Mouse (Mus musculus): ENCODE results near the gene Arl6ip5.

Gene Arl6ip5

DNA sequence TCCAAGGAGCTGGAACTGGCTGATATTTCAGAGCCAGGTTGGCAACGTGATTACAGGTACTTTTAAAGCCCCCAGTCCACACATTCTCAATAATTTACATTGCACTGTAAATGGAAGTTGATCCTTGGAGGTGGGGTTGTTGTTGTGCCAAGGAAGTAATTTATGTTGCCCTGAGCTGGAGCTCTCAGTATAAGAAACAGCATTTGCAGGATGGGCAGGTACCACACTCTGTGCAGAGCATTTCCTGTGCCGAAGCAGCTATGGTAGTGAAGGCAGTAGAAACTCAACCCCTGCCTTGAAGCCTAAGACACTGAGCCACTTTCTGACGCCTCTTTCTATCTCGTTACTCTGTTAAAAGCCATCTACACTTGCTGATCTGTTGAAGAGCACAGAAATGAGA lies 65.3 kb downstream of the Arl6ip5 start:
- no peak for DNase-seq

GRCm38 (mm10) chr6:97276366-97276765 lies 65.9 kb downstream of the Arl6ip5 start:
- no peak for DNase-seq

- no peak for DNase-seq
These were observed 66.5 kb downstream of the Arl6ip5 start for GRCm38 (mm10) chr6:97276890-97277497.

DNA sequence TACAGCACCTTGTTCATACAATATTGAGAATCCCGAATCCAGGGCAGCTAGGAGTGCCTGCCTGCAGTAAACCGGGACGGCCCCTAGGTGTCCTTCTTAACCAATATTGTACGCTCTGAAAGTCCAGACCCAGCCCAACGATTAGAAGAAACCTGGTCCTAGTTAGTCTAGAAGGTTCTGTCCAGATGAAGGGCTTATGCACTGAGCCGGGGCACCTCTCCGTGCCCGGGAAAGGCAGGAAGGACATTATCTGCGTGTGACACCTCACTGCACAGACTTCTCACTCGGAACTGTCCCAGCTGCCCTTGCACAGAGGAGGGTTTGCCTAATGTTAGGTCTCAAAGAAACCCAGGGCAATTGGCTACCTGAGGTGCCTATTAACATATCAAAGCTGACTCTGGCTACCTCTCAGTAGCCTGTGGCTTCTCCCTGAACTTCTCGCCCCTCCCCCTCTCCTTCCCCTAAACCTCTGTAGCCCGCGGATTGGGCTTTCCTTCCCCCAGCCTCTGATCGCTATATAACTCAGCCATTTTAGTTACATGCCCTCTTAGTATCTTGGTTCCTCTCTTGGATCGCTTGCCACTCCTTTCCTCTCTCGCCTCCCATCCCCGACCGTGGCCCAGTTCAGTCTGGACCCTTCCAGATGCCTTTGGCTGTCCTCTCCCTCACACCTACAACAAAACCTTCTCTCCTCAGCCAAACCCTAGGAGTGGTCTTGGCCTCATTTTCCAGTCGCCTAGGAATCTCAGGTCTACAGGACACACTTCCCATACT lies 67.7 kb downstream of the Arl6ip5 start:
- DNase-seq: peak; percentile 66

DNA sequence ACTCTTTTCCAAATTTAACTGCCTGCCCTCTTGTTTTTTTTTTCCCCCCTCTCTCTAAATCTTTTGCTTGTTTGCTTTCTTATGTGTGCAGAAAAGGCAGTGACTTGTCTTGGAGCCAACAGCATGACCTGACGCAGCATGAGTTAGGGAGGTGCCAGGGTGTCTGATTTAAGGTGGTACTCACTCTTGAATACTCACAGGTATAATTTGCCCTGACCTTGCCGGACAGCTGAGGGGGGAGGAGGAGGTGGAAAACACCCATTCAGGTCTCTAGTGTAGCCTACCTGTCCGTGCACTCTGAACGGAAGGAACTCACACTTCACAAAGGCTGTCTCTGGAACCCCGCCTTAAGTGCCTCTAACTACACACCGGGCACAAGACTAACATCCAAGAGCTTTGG lies 68.4 kb downstream of the Arl6ip5 start:
- no peak for DNase-seq
